8 mouse cellular contexts compared by ENCODE assay signal in the genomic region with DNA sequence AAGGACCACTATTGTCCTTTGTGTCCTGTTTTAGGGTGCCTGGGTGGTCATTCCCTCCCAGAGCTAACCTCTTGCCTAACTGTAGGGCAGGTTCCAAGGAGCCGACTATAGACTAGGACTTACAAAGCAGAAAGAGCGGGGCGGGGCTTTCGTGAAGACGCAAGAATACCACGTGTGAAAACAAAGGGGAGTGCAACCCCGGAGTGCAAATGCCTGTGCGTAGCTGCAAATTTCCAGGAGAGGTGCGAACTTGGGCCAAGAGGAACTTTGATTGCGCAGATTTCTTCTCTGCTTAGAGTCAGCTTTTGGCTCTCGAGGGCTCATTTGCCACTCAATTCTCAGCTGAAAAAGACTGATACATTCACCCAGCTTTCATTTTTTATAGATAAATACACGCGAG. TPM values are rescaled to one million over a fixed set of nuclear protein-coding genes. Genes with fewer than 3 reads are reported as not detected.
DNase-seq lines count a peak whose midpoint lies in the region; ATAC-seq and TF ChIP-seq lines count a peak whose summit lies in the region.

No protein-coding gene starts in this region.

- H3K4me2 ChIP-seq in forebrain, embryonic 13.5 days = peak overlapping the region; percentile 82
- H3K4me2 ChIP-seq in hindbrain, embryonic 13.5 days = peak overlapping the region; percentile 74
- H3K4me2 ChIP-seq in limb, embryonic 14.5 days (replicated peaks; ENCODE audit: low read depth, low read length, severe bottlenecking) = peak overlapping the region; percentile 83
- H3K4me2 ChIP-seq in midbrain, embryonic 13.5 days (replicated peaks) = peak overlapping the region; percentile 85
- H3K4me2 ChIP-seq in stomach, embryonic 14.5 days (replicated peaks; ENCODE audit: low read depth, low read length) = peak overlapping the region; percentile 57

- H3K27ac ChIP-seq in layer of hippocampus, adult 2 months = peak overlapping the region; percentile 87; the same call in 1 of the 2 replicates
- H3K27ac ChIP-seq in brown adipose tissue, adult 24 weeks (replicated peaks; ENCODE audit: low read depth, low read length) = no peak overlapping the region
- peak overlapping the region; percentile 36; the same call in 1 of the 2 replicates for H3K27ac ChIP-seq in forebrain, embryonic 13.5 days
- H3K27ac ChIP-seq in hindbrain, embryonic 13.5 days = peak overlapping the region; percentile 61
- H3K27ac ChIP-seq in limb, embryonic 14.5 days (replicated peaks; ENCODE audit: low read depth, low read length) = peak overlapping the region; percentile 48; the same call in 1 of the 2 replicates
- H3K27ac ChIP-seq in midbrain, embryonic 13.5 days = peak overlapping the region; percentile 12; the same call in 1 of the 2 replicates
- H3K27ac ChIP-seq in stomach, embryonic 14.5 days (ENCODE audit: low read length) = no peak overlapping the region

- under 1% methylated on average over 13 of the region's 13 CpGs for WGBS in forebrain, embryonic 13.5 days
- 2% methylated on average over 13 of the region's 13 CpGs for WGBS in hindbrain, embryonic 13.5 days
- 0% methylated on average over 13 of the region's 13 CpGs for WGBS in limb, embryonic 14.5 days
- under 1% methylated on average over 13 of the region's 13 CpGs for WGBS in midbrain, embryonic 13.5 days
- WGBS in stomach, embryonic 14.5 days = under 1% methylated on average over 13 of the region's 13 CpGs

- H3K9me3 ChIP-seq in forebrain, embryonic 13.5 days (replicated peaks) = no peaks in the 10 kb centered on the region
- H3K9me3 ChIP-seq in hindbrain, embryonic 13.5 days = no peaks in the 10 kb centered on the region
- H3K9me3 ChIP-seq in limb, embryonic 14.5 days (ENCODE audit: control insufficient read depth, low read length) = no peaks in the 10 kb centered on the region
- H3K9me3 ChIP-seq in midbrain, embryonic 13.5 days = no peaks in the 10 kb centered on the region
- no peaks in the 10 kb centered on the region for H3K9me3 ChIP-seq in stomach, embryonic 14.5 days (ENCODE audit: control insufficient read depth, low read depth, low read length)

- DNase-seq in layer of hippocampus, adult 2 months (ENCODE audit: low spot score in 2 of 2) = peak in 1 of 2 experiments; percentile 39
- DNase-seq in layer of hippocampus, postnatal 36 days = no peak
- peak; percentile 62 for DNase-seq in limb, embryonic 14.5 days (ENCODE audit: low spot score)

- peak overlapping the region; percentile 64 for H3K4me3 ChIP-seq in layer of hippocampus, adult 2 months
- peak overlapping the region; percentile 73 for H3K4me3 ChIP-seq in brown adipose tissue, adult 24 weeks (ENCODE audit: insufficient read depth, low read depth, low read length)
- H3K4me3 ChIP-seq in forebrain, embryonic 13.5 days = peak overlapping the region; percentile 85
- H3K4me3 ChIP-seq in hindbrain, embryonic 13.5 days = peak overlapping the region; percentile 79
- H3K4me3 ChIP-seq in limb, embryonic 14.5 days (replicated peaks; ENCODE audit: low read length) = peak overlapping the region; percentile 72
- H3K4me3 ChIP-seq in midbrain, embryonic 13.5 days (replicated peaks) = peak overlapping the region; percentile 83
- H3K4me3 ChIP-seq in stomach, embryonic 14.5 days (ENCODE audit: low read depth, low read length) = peak overlapping the region; percentile 83

- ATAC-seq in forebrain, embryonic 13.5 days = peak; percentile 78
- ATAC-seq in hindbrain, embryonic 13.5 days (ENCODE audit: low FRiP score) = peak; percentile 77
- peak; percentile 77; the same call in 1 of the 2 replicates for ATAC-seq in limb, embryonic 14.5 days (ENCODE audit: low FRiP score, low read depth)
- peak; percentile 64 for ATAC-seq in midbrain, embryonic 13.5 days
- ATAC-seq in stomach, embryonic 14.5 days (ENCODE audit: insufficient number of reproducible peaks, insufficient read depth, low FRiP score, low read depth) = peak; percentile 59

- peaks cover 4% of the 10 kb centered on the region for H3K4me1 ChIP-seq in brown adipose tissue, adult 24 weeks (ENCODE audit: control insufficient read depth, insufficient read depth, insufficient read length, low read length)
- H3K4me1 ChIP-seq in forebrain, embryonic 13.5 days = peaks cover 44% of the 10 kb centered on the region
- H3K4me1 ChIP-seq in hindbrain, embryonic 13.5 days (replicated peaks) = peaks cover 40% of the 10 kb centered on the region
- peaks cover 15% of the 10 kb centered on the region for H3K4me1 ChIP-seq in limb, embryonic 14.5 days (ENCODE audit: control insufficient read depth, insufficient read depth, low read length)
- peaks cover 41% of the 10 kb centered on the region for H3K4me1 ChIP-seq in midbrain, embryonic 13.5 days (replicated peaks)
- H3K4me1 ChIP-seq in stomach, embryonic 14.5 days (ENCODE audit: control insufficient read depth, insufficient read depth, low read length) = peaks cover 22% of the 10 kb centered on the region

- peaks cover 20% of the 10 kb centered on the region for H3K36me3 ChIP-seq in forebrain, embryonic 13.5 days (ENCODE audit: poor library complexity, severe bottlenecking)
- H3K36me3 ChIP-seq in hindbrain, embryonic 13.5 days = peaks cover 18% of the 10 kb centered on the region
- peaks cover 18% of the 10 kb centered on the region for H3K36me3 ChIP-seq in limb, embryonic 14.5 days (ENCODE audit: control insufficient read depth, insufficient read depth, low read length)
- H3K36me3 ChIP-seq in midbrain, embryonic 13.5 days = peaks cover 19% of the 10 kb centered on the region
- H3K36me3 ChIP-seq in stomach, embryonic 14.5 days (ENCODE audit: control insufficient read depth, insufficient read depth, low read length) = peaks cover 8% of the 10 kb centered on the region

- TF ChIP-seq POLR2A in limb, embryonic 14.5 days (IDR thresholded peaks at IDR 0.05; ENCODE audit: borderline replicate concordance, extremely low read depth, insufficient read depth, insufficient read length) = no peak

- TF ChIP-seq CTCF in layer of hippocampus, adult 2 months (conservative IDR thresholded peaks at IDR 0.05) = no peak

- peak overlapping the region; percentile 66 for H3K9ac ChIP-seq in forebrain, embryonic 13.5 days
- H3K9ac ChIP-seq in hindbrain, embryonic 13.5 days = peak overlapping the region; percentile 96
- H3K9ac ChIP-seq in limb, embryonic 14.5 days (ENCODE audit: low read depth, low read length, severe bottlenecking) = peak overlapping the region; percentile 87
- H3K9ac ChIP-seq in midbrain, embryonic 13.5 days (replicated peaks) = peak overlapping the region; percentile 72
- peak overlapping the region; percentile 84; the same call in 1 of the 2 replicates for H3K9ac ChIP-seq in stomach, embryonic 14.5 days (replicated peaks; ENCODE audit: low read depth, low read length)

- H3K27me3 ChIP-seq in forebrain, embryonic 13.5 days = no peaks in the 10 kb centered on the region
- H3K27me3 ChIP-seq in hindbrain, embryonic 13.5 days = no peaks in the 10 kb centered on the region
- no peaks in the 10 kb centered on the region for H3K27me3 ChIP-seq in limb, embryonic 14.5 days (ENCODE audit: control insufficient read depth, insufficient read depth, low read length)
- H3K27me3 ChIP-seq in midbrain, embryonic 13.5 days = no peaks in the 10 kb centered on the region
- H3K27me3 ChIP-seq in stomach, embryonic 14.5 days (ENCODE audit: control insufficient read depth, insufficient read depth, low read length) = no peaks in the 10 kb centered on the region

RNA-seq across cellular contexts. Expression of a gene that starts 0.5 kb away (rescaled TPM):
- 10 to 100 TPM; 15.1 to 17.4 TPM for total RNA-seq in layer of hippocampus, adult 2 months (2021)
- 10 to 100 TPM; 12.9 to 13.2 TPM for total RNA-seq in layer of hippocampus, postnatal 36 days (2021)
- polyA plus RNA-seq in brown adipose tissue, adult 24 weeks (2012; ENCODE audit: insufficient read depth, insufficient read length, missing spikeins) = 1.5 TPM in 1 of 2 replicates, not detected in the other
- polyA plus RNA-seq in forebrain, embryonic 13.5 days (2015; fragmentation: Nextera tagmentation; extraction: Ambion mirVana) = 5.1 and 5.2 TPM in 2 replicates
- polyA plus RNA-seq in hindbrain, embryonic 13.5 days (2015; fragmentation: Nextera tagmentation; extraction: Ambion mirVana) = 5.3 and 5.8 TPM in 2 replicates
- polyA plus RNA-seq in limb, embryonic 14.5 days (2012; rRNA removed) = 17.3 and 19.8 TPM in 2 replicates
- 2.7 and 2.8 TPM in 2 replicates for polyA plus RNA-seq in limb, embryonic 14.5 days (2014; fragmentation: Nextera tagmentation; extraction: Ambion mirVana)
- polyA plus RNA-seq in midbrain, embryonic 13.5 days (2015; fragmentation: Nextera tagmentation; extraction: Ambion mirVana) = 6.1 and 6.6 TPM in 2 replicates
- 2.4 and 2.5 TPM in 2 replicates for polyA plus RNA-seq in stomach, embryonic 14.5 days (2014; fragmentation: Nextera tagmentation; extraction: Ambion mirVana)

RNA-seq across cellular contexts. Expression of a gene that starts 34.5 kb away (rescaled TPM):
- 10 to 100 TPM; 19.4 to 21.6 TPM for total RNA-seq in layer of hippocampus, adult 2 months (2021)
- 10 to 100 TPM; 19.5 to 23.9 TPM for total RNA-seq in layer of hippocampus, postnatal 36 days (2021)
- 27.3 and 27.9 TPM in 2 replicates for polyA plus RNA-seq in brown adipose tissue, adult 24 weeks (2012; ENCODE audit: insufficient read depth, insufficient read length, missing spikeins)
- polyA plus RNA-seq in forebrain, embryonic 13.5 days (2015; fragmentation: Nextera tagmentation; extraction: Ambion mirVana) = 19.7 and 20.6 TPM in 2 replicates
- polyA plus RNA-seq in hindbrain, embryonic 13.5 days (2015; fragmentation: Nextera tagmentation; extraction: Ambion mirVana) = 21.1 and 23.6 TPM in 2 replicates
- polyA plus RNA-seq in limb, embryonic 14.5 days (2012; rRNA removed) = 43.9 and 48.4 TPM in 2 replicates
- polyA plus RNA-seq in limb, embryonic 14.5 days (2014; fragmentation: Nextera tagmentation; extraction: Ambion mirVana) = 88.5 and 93.2 TPM in 2 replicates
- 19.9 and 21.7 TPM in 2 replicates for polyA plus RNA-seq in midbrain, embryonic 13.5 days (2015; fragmentation: Nextera tagmentation; extraction: Ambion mirVana)
- polyA plus RNA-seq in stomach, embryonic 14.5 days (2014; fragmentation: Nextera tagmentation; extraction: Ambion mirVana) = 94.3 and 99.9 TPM in 2 replicates

RNA-seq across cellular contexts. Expression of a gene that starts 40.8 kb away (rescaled TPM):
- total RNA-seq in layer of hippocampus, adult 2 months (2021) = 10 to 100 TPM; 31.2 to 33.3 TPM
- 10 to 100 TPM; 24.5 to 28.7 TPM for total RNA-seq in layer of hippocampus, postnatal 36 days (2021)
- polyA plus RNA-seq in brown adipose tissue, adult 24 weeks (2012; ENCODE audit: insufficient read depth, insufficient read length, missing spikeins) = 10.4 and 19.3 TPM in 2 replicates
- polyA plus RNA-seq in forebrain, embryonic 13.5 days (2015; fragmentation: Nextera tagmentation; extraction: Ambion mirVana) = 46.0 and 48.0 TPM in 2 replicates
- 36.5 and 41.5 TPM in 2 replicates for polyA plus RNA-seq in hindbrain, embryonic 13.5 days (2015; fragmentation: Nextera tagmentation; extraction: Ambion mirVana)
- polyA plus RNA-seq in limb, embryonic 14.5 days (2012; rRNA removed) = 23.1 and 26.5 TPM in 2 replicates
- 22.6 and 26.0 TPM in 2 replicates for polyA plus RNA-seq in limb, embryonic 14.5 days (2014; fragmentation: Nextera tagmentation; extraction: Ambion mirVana)
- polyA plus RNA-seq in midbrain, embryonic 13.5 days (2015; fragmentation: Nextera tagmentation; extraction: Ambion mirVana) = 41.2 and 44.3 TPM in 2 replicates
- polyA plus RNA-seq in stomach, embryonic 14.5 days (2014; fragmentation: Nextera tagmentation; extraction: Ambion mirVana) = 28.8 and 31.2 TPM in 2 replicates

RNA-seq across cellular contexts. Expression of a gene that starts 44.6 kb away (rescaled TPM):
- total RNA-seq in layer of hippocampus, adult 2 months (2021) = 10 to 100 TPM; 10.7 to 13.7 TPM
- 10 to 100 TPM in 1 of 2 experiments, 1 to 10 TPM in 1; 9.9 to 11.0 TPM for total RNA-seq in layer of hippocampus, postnatal 36 days (2021)
- polyA plus RNA-seq in brown adipose tissue, adult 24 weeks (2012; ENCODE audit: insufficient read depth, insufficient read length, missing spikeins) = 7.3 and 9.1 TPM in 2 replicates
- 6.6 and 7.6 TPM in 2 replicates for polyA plus RNA-seq in forebrain, embryonic 13.5 days (2015; fragmentation: Nextera tagmentation; extraction: Ambion mirVana)
- polyA plus RNA-seq in hindbrain, embryonic 13.5 days (2015; fragmentation: Nextera tagmentation; extraction: Ambion mirVana) = 7.4 and 8.0 TPM in 2 replicates
- polyA plus RNA-seq in limb, embryonic 14.5 days (2012; rRNA removed) = 8.3 and 8.5 TPM in 2 replicates
- 4.9 and 8.1 TPM in 2 replicates for polyA plus RNA-seq in limb, embryonic 14.5 days (2014; fragmentation: Nextera tagmentation; extraction: Ambion mirVana)
- 6.3 and 6.6 TPM in 2 replicates for polyA plus RNA-seq in midbrain, embryonic 13.5 days (2015; fragmentation: Nextera tagmentation; extraction: Ambion mirVana)
- 4.9 and 5.4 TPM in 2 replicates for polyA plus RNA-seq in stomach, embryonic 14.5 days (2014; fragmentation: Nextera tagmentation; extraction: Ambion mirVana)

Comparison
In these comparisons a context has a peak if more than half of its experiments do, and no peak if none do; other contexts are left out.
1. H3K27ac ChIP-seq: peak in layer of hippocampus, adult 2 months (single experiment), forebrain, embryonic 13.5 days (single experiment), hindbrain, embryonic 13.5 days (single experiment), limb, embryonic 14.5 days (single experiment) and midbrain, embryonic 13.5 days (single experiment); none in brown adipose tissue, adult 24 weeks (single experiment) and stomach, embryonic 14.5 days (single experiment).
2. Peak in every context shown above with its lines, with median percentiles within 50 percentile points of each other: H3K4me3 ChIP-seq, ATAC-seq, H3K4me2 ChIP-seq and H3K9ac ChIP-seq.